Mouse (Mus musculus) brain, embryonic 18.5 days (tissue): ENCODE results near the gene Gm19345.

Source experiments
- DNase-seq: peaks from one replicate; pipeline ENCODE4 v3.0.0-alpha.2; 2012; ENCODE audit warnings: low read depth, low spot score

Gene Gm19345

GRCm38 (mm10) chr7:19829694-19830093 is 22.1 kb upstream of the Gm19345 start:
- no peak for DNase-seq

- no peak for DNase-seq
These were observed 21.1 kb upstream of the Gm19345 start for GRCm38 (mm10) chr7:19830682-19831156.

GRCm38 (mm10) chr7:19831837-19832236 is 20.0 kb upstream of the Gm19345 start:
- DNase-seq = no peak

- DNase-seq = no peak
These were observed 17.7 kb upstream of the Gm19345 start for GRCm38 (mm10) chr7:19834055-19834454.

- DNase-seq = no peak
These were observed 15.0 kb upstream of the Gm19345 start for GRCm38 (mm10) chr7:19836843-19837242.

GRCm38 (mm10) chr7:19840371-19840770 is 11.4 kb upstream of the Gm19345 start:
- DNase-seq = no peak

GRCm38 (mm10) chr7:19840936-19841335 is 10.9 kb upstream of the Gm19345 start:
- no peak for DNase-seq

GRCm38 (mm10) chr7:19841686-19842413 is 10.0 kb upstream of the Gm19345 start:
- DNase-seq = no peak

- DNase-seq = no peak
These were observed 8.8 kb upstream of the Gm19345 start for GRCm38 (mm10) chr7:19842885-19843504.

- no peak for DNase-seq
These were observed 8.2 kb upstream of the Gm19345 start for GRCm38 (mm10) chr7:19843561-19843960.

- DNase-seq = no peak
These were observed 7.2 kb upstream of the Gm19345 start for GRCm38 (mm10) chr7:19844521-19845171.

GRCm38 (mm10) chr7:19853526-19853925 is 1.7 kb downstream of the Gm19345 start:
- no peak for DNase-seq

- no peak for DNase-seq
These were observed 3.9 kb downstream of the Gm19345 start for GRCm38 (mm10) chr7:19855663-19856062.

- no peak for DNase-seq
These were observed 4.5 kb downstream of the Gm19345 start for GRCm38 (mm10) chr7:19856283-19856682.

- no peak for DNase-seq
These were observed 7.9 kb downstream of the Gm19345 start for GRCm38 (mm10) chr7:19859740-19860139.

GRCm38 (mm10) chr7:19861199-19861598 is 9.4 kb downstream of the Gm19345 start, which contains the start of gene Ceacam16:
Ceacam16 (minus strand) TSS chr7:19861299.
- DNase-seq = no peak

GRCm38 (mm10) chr7:19864241-19864640 is 12.4 kb downstream of the Gm19345 start:
- DNase-seq = no peak

GRCm38 (mm10) chr7:19865246-19866036 is 13.6 kb downstream of the Gm19345 start:
- DNase-seq = no peak

GRCm38 (mm10) chr7:19866490-19866889 is 14.7 kb downstream of the Gm19345 start:
- DNase-seq = no peak

- no peak for DNase-seq
These were observed 16.1 kb downstream of the Gm19345 start for GRCm38 (mm10) chr7:19867751-19868399.

- no peak for DNase-seq
These were observed 19.4 kb downstream of the Gm19345 start for GRCm38 (mm10) chr7:19871137-19871621.
